Mouse (Mus musculus) cerebellum, adult 2 months (tissue): Measurements from ENCODE around the gene Zbtb16. TPM values are rescaled to one million over a fixed set of nuclear protein-coding genes. Genes with fewer than 3 reads are reported as not detected.

Experiments used
- DNase-seq, 2 experiments: peaks; one replicate each; pipeline ENCODE4 v3.0.0; 2021
- H3K27ac ChIP-seq: fragments of 200-500 bp; 2 replicates; pipeline ENCODE4 v1.5.1; 2012; ENCODE audit warnings: low read length, control low read depth, inconsistent platforms; ENCODE audit not compliant: insufficient read depth
- H3K27me3 ChIP-seq: fragments of 200-500 bp; 2 replicates; pipeline ENCODE4 v1.6.1; 2012; ENCODE audit warnings: inconsistent platforms, mild to moderate bottlenecking, low read length, moderate library complexity; ENCODE audit not compliant: control insufficient read depth, insufficient read depth
- H3K4me1 ChIP-seq: fragments of 200-500 bp; 2 replicates; pipeline ENCODE4 v1.6.1; 2011; ENCODE audit warnings: low read length; ENCODE audit not compliant: control insufficient read depth, insufficient read depth
- H3K4me3 ChIP-seq: fragments of 200-500 bp; replicated peaks from 2 replicates; pipeline ENCODE3; 2011; ENCODE audit warnings: mild to moderate bottlenecking, low read depth, low read length, control low read depth; ENCODE audit not compliant: insufficient read depth
- CTCF ChIP-seq: fragments of 200-500 bp; IDR thresholded peaks from 2 replicates; pipeline ENCODE4 v1.5.1; 2011; ENCODE audit warnings: low read depth, mild to moderate bottlenecking, control low read depth, low read length, moderate library complexity, borderline replicate concordance; ENCODE audit not compliant: insufficient read depth
- POLR2A ChIP-seq: fragments of 200-500 bp; IDR thresholded peaks from 2 replicates; pipeline ENCODE4 v1.6.1; 2011; ENCODE audit warnings: low read length, control low read depth, borderline replicate concordance; ENCODE audit not compliant: insufficient read depth
- WGBS: fragments of 180-500 bp; shearing (Covaris S2); methylation state at CpG from one replicate; pipeline ENCODE4 v1.1.7; 2018; 5-methylcytosine and 5-hydroxymethylcytosine counted together
- polyA plus RNA-seq: library from polyadenylated mRNA; depleted of rRNA; stranded (reverse); fragments of >200 nt; gene quantifications from 2 replicates; pipeline ENCODE4 v1.2.3, GENCODE M21; 2012

Zbtb16 gene
- polyA plus RNA-seq, 1 experiment = 5.0 TPM

GRCm38 (mm10) chr9:48723511-48724304, 112.3 kb downstream of the Zbtb16 start:
- DNase-seq = no peak
- no peak overlapping the region for H3K4me3 ChIP-seq
- TF ChIP-seq POLR2A (no peak), CTCF (no peak)
- peak overlapping the region; percentile 71; the same call in 1 of the 2 replicates for H3K27ac ChIP-seq
- WGBS = 65% methylated on average over 10 of the region's 10 CpGs
- no peaks in the 10 kb centered on the region for H3K4me1 ChIP-seq
- H3K27me3 ChIP-seq = no peaks in the 10 kb centered on the region

- no peaks in the 10 kb centered on the region for H3K27me3 ChIP-seq
- H3K4me1 ChIP-seq = no peaks in the 10 kb centered on the region
- peak overlapping the region; percentile 47; the same call in 1 of the 2 replicates for H3K27ac ChIP-seq
- TF ChIP-seq POLR2A (no peak), CTCF (no peak)
- peak in 1 of 2 experiments; percentile 5 for DNase-seq
- WGBS = 86% methylated on average over 3 of the region's 3 CpGs
- no peak overlapping the region for H3K4me3 ChIP-seq
Observed at GRCm38 (mm10) chr9:48723025-48723424, 113.0 kb downstream of the Zbtb16 start.

GRCm38 (mm10) chr9:48722261-48722920, 113.6 kb downstream of the Zbtb16 start:
- 97% methylated on average over 3 of the region's 3 CpGs for WGBS
- Histone ChIP-seq H3K27me3 (no peaks in the 10 kb centered on the region), H3K4me3 (no peak overlapping the region), H3K27ac (peak overlapping the region; percentile 47; the same call in 1 of the 2 replicates), H3K4me1 (no peaks in the 10 kb centered on the region)
- no peak for TF ChIP-seq POLR2A
- peak in 1 of 2 experiments; percentile 3 for DNase-seq

GRCm38 (mm10) chr9:48721655-48722054, 114.4 kb downstream of the Zbtb16 start:
- H3K4me3 ChIP-seq = no peak overlapping the region
- DNase-seq = no peak
- H3K27me3 ChIP-seq = no peaks in the 10 kb centered on the region
- H3K4me1 ChIP-seq = no peaks in the 10 kb centered on the region
- no peak for TF ChIP-seq CTCF
- no peak for TF ChIP-seq POLR2A
- no peak overlapping the region for H3K27ac ChIP-seq
- WGBS = 93% methylated on average over 6 of the region's 6 CpGs

GRCm38 (mm10) chr9:48721172-48721571, 114.8 kb downstream of the Zbtb16 start:
- H3K4me3 ChIP-seq = no peak overlapping the region
- H3K27me3 ChIP-seq = no peaks in the 10 kb centered on the region
- no peaks in the 10 kb centered on the region for H3K4me1 ChIP-seq
- H3K27ac ChIP-seq = no peak overlapping the region
- no peak for TF ChIP-seq POLR2A
- TF ChIP-seq CTCF = no peak
- WGBS = 78% methylated on average over 3 of the region's 3 CpGs
- DNase-seq = no peak

GRCm38 (mm10) chr9:48720251-48720963, 115.6 kb downstream of the Zbtb16 start:
- no peak overlapping the region for H3K4me3 ChIP-seq
- no peak overlapping the region for H3K27ac ChIP-seq
- DNase-seq = no peak
- no peaks in the 10 kb centered on the region for H3K4me1 ChIP-seq
- WGBS = 88% methylated on average over 12 of the region's 12 CpGs
- TF ChIP-seq POLR2A (no peak), CTCF (no peak)
- no peaks in the 10 kb centered on the region for H3K27me3 ChIP-seq

- no peaks in the 10 kb centered on the region for H3K27me3 ChIP-seq
- WGBS = 68% methylated on average over 4 of the region's 4 CpGs
- TF ChIP-seq CTCF (no peak), POLR2A (no peak)
- no peak overlapping the region for H3K27ac ChIP-seq
- H3K4me3 ChIP-seq = no peak overlapping the region
- DNase-seq = no peak
- H3K4me1 ChIP-seq = no peaks in the 10 kb centered on the region
Observed at GRCm38 (mm10) chr9:48719619-48720018, 116.4 kb downstream of the Zbtb16 start.

GRCm38 (mm10) chr9:48716549-48716948, 119.5 kb downstream of the Zbtb16 start:
- H3K27me3 ChIP-seq = no peaks in the 10 kb centered on the region
- TF ChIP-seq CTCF (no peak), POLR2A (no peak)
- 0 out of 2 replicates have a peak, but pooled peaks cover 2% of the 10 kb centered on the region for H3K4me1 ChIP-seq
- H3K27ac ChIP-seq = no peak overlapping the region
- DNase-seq = no peak
- WGBS = 45% methylated on average over 8 of the region's 8 CpGs
- H3K4me3 ChIP-seq = no peak overlapping the region
